12 mouse cellular contexts compared by ENCODE assay signal in the genomic region with DNA sequence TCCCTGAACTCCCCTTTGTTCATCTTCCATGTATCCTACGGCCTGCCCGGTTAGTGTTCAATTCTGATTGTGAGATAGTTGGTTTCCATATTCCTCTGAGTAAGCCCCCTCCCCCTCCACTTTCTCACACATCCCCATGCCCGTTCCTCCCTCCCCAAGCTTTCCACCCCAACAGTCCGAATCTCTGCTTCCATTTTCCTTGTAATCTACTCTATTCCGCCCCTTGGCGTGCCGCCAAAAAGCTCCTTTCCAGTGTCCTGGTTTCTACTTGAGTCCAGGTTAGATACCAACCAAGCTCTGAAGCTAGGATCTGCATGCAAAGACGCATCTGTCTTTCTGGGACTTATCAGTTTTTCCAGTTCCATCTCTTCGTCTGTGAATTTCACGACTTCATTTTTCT. TPM values are rescaled to one million over a fixed set of nuclear protein-coding genes. Genes with fewer than 3 reads are reported as not detected.
DNase-seq lines count a peak whose midpoint lies in the region.
"Had no signal": no experiment of that assay in that cellular context is flagged by ENCODE, and none has a peak within 500 bp of the region (broad histone marks: within the 10 kb centered on the region; RNA-seq: fewer than 3 reads in every experiment).

No protein-coding gene starts in this region.

- no peaks in the 10 kb centered on the region for H3K27me3 ChIP-seq in limb, embryonic 10.5 days (ENCODE audit: low read depth, poor library complexity, severe bottlenecking)
- H3K27me3 ChIP-seq: liver, embryonic 15.5 days; megakaryocyte, embryonic 14.5 days had no signal

- H3K36me3 ChIP-seq in limb, embryonic 10.5 days = no peaks in the 10 kb centered on the region
- H3K36me3 ChIP-seq: liver, embryonic 15.5 days had no signal

- 91% methylated on average over 10 of the region's 10 CpGs for WGBS in limb, embryonic 10.5 days

- no peaks in the 10 kb centered on the region for H3K9me3 ChIP-seq in limb, embryonic 10.5 days (replicated peaks)
- H3K9me3 ChIP-seq: liver, embryonic 15.5 days; megakaryocyte, embryonic 14.5 days had no signal

- DNase-seq in cerebellum, adult 11 months = peak; percentile 37
- DNase-seq in cerebellum, adult 9-11 months = no peak
- DNase-seq in left cerebral cortex, postnatal 4 days = peak; percentile 33
- no peak for DNase-seq in left cerebral cortex, adult 9 months (ENCODE audit: low spot score in 2 of 2)
- peak; percentile 23 for DNase-seq in NIH3T3 (ENCODE audit: low read depth)
- DNase-seq in kidney, adult 9 months = peak; percentile 44
- DNase-seq in thymus, postnatal 10 days (ENCODE audit: low spot score in 2 of 2) = no peak
- no peak for DNase-seq in limb, embryonic 10.5 days (ENCODE audit: low spot score)
- DNase-seq: spleen, adult 18-20 months had no signal

- H3K4me1 ChIP-seq in limb, embryonic 10.5 days = no peaks in the 10 kb centered on the region
- H3K4me1 ChIP-seq: liver, embryonic 15.5 days had no signal

- intact Hi-C loops in left cerebral cortex, postnatal 4 days (cut with DNase I) = no loop called here

- no peak overlapping the region for H3K4me3 ChIP-seq in limb, embryonic 10.5 days
- H3K4me3 ChIP-seq: liver, embryonic 15.5 days; megakaryocyte, embryonic 14.5 days had no signal

- no peak overlapping the region for H3K27ac ChIP-seq in limb, embryonic 10.5 days
- H3K27ac ChIP-seq: liver, embryonic 15.5 days had no signal

RNA-seq across cellular contexts. Expression of a gene that starts 40.1 kb away (rescaled TPM):
- total RNA-seq in left cerebral cortex, postnatal 4 days (2021) = 100 to 1,000 TPM; 214 to 231 TPM
- polyA plus RNA-seq in limb, embryonic 10.5 days (2016; fragmentation: Nextera tagmentation; extraction: Ambion mirVana) = 0.04 and 0.46 TPM in 2 replicates
- total RNA-seq: hematopoietic stem cell, adult 5-6 weeks had no signal

Comparison
In these comparisons a context has a peak if more than half of its experiments do, and no peak if none do; other contexts are left out.
1. DNase-seq: peak in cerebellum, adult 11 months (single experiment), left cerebral cortex, postnatal 4 days (single experiment), NIH3T3 (single experiment) and kidney, adult 9 months (single experiment); none in cerebellum, adult 9-11 months (single experiment), left cerebral cortex, adult 9 months (0 of 2), thymus, postnatal 10 days (0 of 2) and limb, embryonic 10.5 days (single experiment).